Mouse (Mus musculus): Measurements from ENCODE around the gene Cpn1. TPM values are rescaled to one million over a fixed set of nuclear protein-coding genes. Genes with fewer than 3 reads are reported as not detected.

Gene Cpn1
- polyA plus RNA-seq, 1 experiment from 2014 or later = 0.21 TPM

DNA sequence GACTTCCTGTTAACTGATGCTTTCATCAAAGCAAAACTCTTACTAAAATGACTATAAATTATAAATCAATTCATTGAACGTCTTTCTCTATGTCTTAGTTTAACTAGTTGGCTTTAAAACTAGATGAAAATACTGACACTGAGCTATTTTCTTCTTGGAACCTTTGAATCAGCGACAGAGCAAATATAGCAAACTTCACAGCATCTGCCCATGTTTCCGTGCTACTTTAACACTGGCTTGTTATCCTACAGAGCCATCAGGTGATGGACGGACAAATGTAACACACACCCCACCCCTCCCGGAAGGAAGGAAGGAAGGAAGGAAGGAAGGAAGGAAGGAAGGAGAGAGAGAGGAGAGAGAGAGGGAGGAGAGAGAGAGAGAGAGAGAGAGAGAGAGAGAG, 58.4 kb downstream of the Cpn1 start:
- 0 out of 2 replicates have a peak, but pooled peaks cover 2% of the 10 kb centered on the region for H3K9me3 ChIP-seq
- no peak overlapping the region for H3K4me2 ChIP-seq
- H3K4me1 ChIP-seq (replicated peaks) = peaks cover 15% of the 10 kb centered on the region
- no peaks in the 10 kb centered on the region for H3K27me3 ChIP-seq
- H3K27ac ChIP-seq (replicated peaks) = no peak overlapping the region
- no peaks in the 10 kb centered on the region for H3K36me3 ChIP-seq
- 79% methylated on average over 5 of the region's 5 CpGs for WGBS
- no peak overlapping the region for H3K9ac ChIP-seq
- H3K4me3 ChIP-seq = no peak overlapping the region
- no peak for ATAC-seq (ENCODE audit: low read depth)

DNA sequence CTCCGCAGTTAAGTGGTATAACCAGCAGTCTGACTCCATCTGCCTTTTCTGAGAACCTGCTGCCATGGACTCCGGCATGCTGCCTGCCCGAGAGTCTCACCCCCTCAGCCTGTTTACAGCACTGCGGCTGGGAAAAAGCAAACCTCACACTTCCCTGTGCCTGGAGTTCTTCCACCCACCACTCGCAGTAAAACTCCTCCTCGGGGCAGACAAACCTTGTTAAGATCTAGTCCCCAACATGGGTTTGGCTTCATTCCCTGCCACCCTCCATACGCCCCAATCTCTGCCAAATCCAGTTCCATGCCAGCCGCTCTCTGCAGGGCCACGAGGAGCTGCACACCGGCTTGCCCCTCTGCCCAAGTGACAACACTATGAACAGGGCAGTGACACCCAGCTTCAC, 59.3 kb downstream of the Cpn1 start:
- ATAC-seq (ENCODE audit: low read depth) = no peak
- Histone ChIP-seq H3K9ac (0 out of 2 replicates have a peak overlapping the region, but pooled peaks have one; percentile 8), H3K4me2 (no peak overlapping the region), H3K36me3 (no peaks in the 10 kb centered on the region), H3K4me1 (replicated peaks) (peaks cover 15% of the 10 kb centered on the region), H3K9me3 (0 out of 2 replicates have a peak, but pooled peaks cover 3% of the 10 kb centered on the region), H3K4me3 (no peak overlapping the region), H3K27me3 (no peaks in the 10 kb centered on the region), H3K27ac (replicated peaks) (no peak overlapping the region)
- WGBS = 72% methylated on average over 10 of the region's 10 CpGs

DNA sequence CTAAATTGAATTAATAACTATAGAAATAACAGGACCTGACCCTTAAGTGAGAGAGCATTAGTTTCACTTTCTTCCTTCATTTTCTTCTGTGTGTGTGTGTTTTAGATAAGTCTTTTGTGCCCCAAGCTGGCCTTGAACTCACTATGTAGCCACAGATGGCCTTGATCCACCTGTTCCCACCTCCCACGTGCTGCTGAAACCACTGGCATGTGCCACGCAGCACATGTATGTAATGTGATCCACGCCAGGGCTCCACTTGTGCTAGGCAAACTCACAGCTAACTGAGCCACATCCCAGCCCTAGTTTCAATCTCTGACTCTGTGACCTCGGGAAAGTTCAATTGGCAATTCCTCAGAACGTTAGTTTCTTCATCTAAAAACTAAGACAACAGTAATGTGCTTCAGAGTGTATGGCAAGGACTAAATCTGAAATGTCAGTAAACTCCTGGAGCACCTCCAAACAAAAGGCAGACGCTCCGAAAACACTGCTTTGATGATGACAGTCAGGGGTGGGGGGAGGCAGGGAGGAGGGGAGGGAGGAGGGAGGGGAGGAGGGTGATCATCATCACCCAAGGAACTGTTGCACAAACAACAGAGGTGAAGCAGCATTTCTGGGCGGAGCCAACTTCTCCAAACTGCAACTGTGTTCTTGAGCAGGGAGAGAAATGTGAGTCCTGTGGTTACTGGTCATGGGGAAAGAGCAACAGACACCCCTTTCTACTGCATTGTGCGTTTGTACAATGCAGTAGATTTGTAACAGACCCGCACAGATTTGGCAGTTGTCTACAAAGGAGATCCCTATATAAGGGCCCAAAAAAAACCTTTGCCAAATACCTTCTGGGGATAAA, 60.0 kb downstream of the Cpn1 start:
- Histone ChIP-seq H3K9me3 (0 out of 2 replicates have a peak, but pooled peaks cover 3% of the 10 kb centered on the region), H3K4me1 (replicated peaks) (peaks cover 15% of the 10 kb centered on the region), H3K36me3 (no peaks in the 10 kb centered on the region), H3K9ac (0 out of 2 replicates have a peak overlapping the region, but pooled peaks have one; percentile 8), H3K27me3 (no peaks in the 10 kb centered on the region), H3K27ac (replicated peaks) (no peak overlapping the region), H3K4me3 (no peak overlapping the region), H3K4me2 (no peak overlapping the region)
- 77% methylated on average over 10 of the region's 10 CpGs for WGBS
- no peak for ATAC-seq (ENCODE audit: low read depth)

DNA sequence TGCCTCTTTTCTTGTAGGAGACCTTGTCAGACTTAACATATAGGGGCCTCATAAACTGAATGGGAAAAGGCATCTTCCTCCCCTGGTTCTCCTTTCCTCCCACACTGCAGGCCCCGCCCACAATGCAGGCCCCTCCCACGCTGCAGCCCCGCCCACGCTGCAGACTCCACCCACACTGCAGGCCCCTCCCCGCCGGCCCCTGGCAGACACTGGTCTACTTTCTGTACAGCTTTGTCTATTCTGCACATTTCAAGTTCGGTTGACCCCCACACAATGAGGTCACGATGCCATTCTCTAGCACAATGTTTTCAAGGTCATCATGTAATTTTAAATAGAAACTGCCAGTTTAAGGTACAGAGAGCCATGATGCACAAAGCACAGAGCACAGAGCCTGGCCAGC, 62.0 kb downstream of the Cpn1 start:
- Histone ChIP-seq H3K9me3 (0 out of 2 replicates have a peak, but pooled peaks cover 3% of the 10 kb centered on the region), H3K27ac (replicated peaks) (no peak overlapping the region), H3K27me3 (no peaks in the 10 kb centered on the region), H3K4me3 (no peak overlapping the region), H3K4me1 (replicated peaks) (peaks cover 14% of the 10 kb centered on the region; the same call in 1 of the 2 replicates), H3K36me3 (no peaks in the 10 kb centered on the region), H3K9ac (no peak overlapping the region), H3K4me2 (no peak overlapping the region)
- ATAC-seq (ENCODE audit: low read depth) = no peak
- WGBS = 76% methylated on average over 8 of the region's 8 CpGs

DNA sequence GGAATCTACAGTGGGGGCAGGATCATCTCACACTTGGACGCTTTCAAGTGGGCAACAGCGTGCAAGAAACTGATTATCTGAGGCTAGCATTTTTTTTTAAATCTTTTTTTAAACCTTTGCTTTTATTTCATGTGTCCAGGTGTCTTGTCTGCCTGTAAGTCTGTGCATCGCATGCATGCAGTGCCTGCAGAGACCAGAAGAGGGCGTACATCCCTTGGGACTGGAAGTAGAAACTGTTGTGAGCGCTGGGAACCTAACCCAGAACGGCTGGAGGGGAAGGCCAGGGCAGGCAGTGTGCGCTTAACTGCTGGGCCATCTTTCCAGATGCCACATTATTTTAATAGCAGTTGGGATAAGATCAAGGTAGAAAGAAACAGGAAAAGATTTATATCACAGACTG, 63.4 kb downstream of the Cpn1 start:
- peaks cover 14% of the 10 kb centered on the region; the same call in 1 of the 2 replicates for H3K4me1 ChIP-seq (replicated peaks)
- 0 out of 2 replicates have a peak, but pooled peaks cover 3% of the 10 kb centered on the region for H3K9me3 ChIP-seq
- no peak for ATAC-seq (ENCODE audit: low read depth)
- H3K9ac ChIP-seq = no peak overlapping the region
- 94% methylated on average over 7 of the region's 7 CpGs for WGBS
- H3K27me3 ChIP-seq = no peaks in the 10 kb centered on the region
- H3K4me3 ChIP-seq = no peak overlapping the region
- H3K27ac ChIP-seq (replicated peaks) = no peak overlapping the region
- no peak overlapping the region for H3K4me2 ChIP-seq
- H3K36me3 ChIP-seq = no peaks in the 10 kb centered on the region

DNA sequence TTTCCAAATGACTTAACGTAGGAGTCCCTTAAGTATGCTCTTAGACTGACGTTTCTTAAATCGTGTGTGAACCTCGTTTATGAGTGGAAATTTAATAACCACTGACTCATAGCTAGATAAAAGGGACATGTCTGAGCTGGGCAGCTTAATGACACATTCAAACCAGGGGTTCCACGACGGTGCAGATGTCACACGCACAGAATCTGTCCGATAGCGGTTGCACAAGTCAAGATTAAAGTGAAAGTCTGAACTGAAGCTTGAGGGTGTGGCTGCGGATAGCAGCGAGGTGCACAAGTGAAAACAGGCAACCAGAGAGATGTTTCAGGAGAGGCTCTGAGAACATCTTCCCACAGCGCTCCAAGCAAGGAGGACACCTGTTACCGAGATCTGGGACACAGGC, 64.9 kb downstream of the Cpn1 start:
- H3K27me3 ChIP-seq = no peaks in the 10 kb centered on the region
- H3K4me3 ChIP-seq = no peak overlapping the region
- 0 out of 2 replicates have a peak, but pooled peaks cover 3% of the 10 kb centered on the region for H3K9me3 ChIP-seq
- no peak for ATAC-seq (ENCODE audit: low read depth)
- no peak overlapping the region for H3K27ac ChIP-seq (replicated peaks)
- no peak overlapping the region for H3K9ac ChIP-seq
- H3K4me1 ChIP-seq (replicated peaks) = peaks cover 9% of the 10 kb centered on the region; the same call in 1 of the 2 replicates
- H3K4me2 ChIP-seq = no peak overlapping the region
- no peaks in the 10 kb centered on the region for H3K36me3 ChIP-seq
- WGBS = 71% methylated on average over 13 of the region's 13 CpGs

DNA sequence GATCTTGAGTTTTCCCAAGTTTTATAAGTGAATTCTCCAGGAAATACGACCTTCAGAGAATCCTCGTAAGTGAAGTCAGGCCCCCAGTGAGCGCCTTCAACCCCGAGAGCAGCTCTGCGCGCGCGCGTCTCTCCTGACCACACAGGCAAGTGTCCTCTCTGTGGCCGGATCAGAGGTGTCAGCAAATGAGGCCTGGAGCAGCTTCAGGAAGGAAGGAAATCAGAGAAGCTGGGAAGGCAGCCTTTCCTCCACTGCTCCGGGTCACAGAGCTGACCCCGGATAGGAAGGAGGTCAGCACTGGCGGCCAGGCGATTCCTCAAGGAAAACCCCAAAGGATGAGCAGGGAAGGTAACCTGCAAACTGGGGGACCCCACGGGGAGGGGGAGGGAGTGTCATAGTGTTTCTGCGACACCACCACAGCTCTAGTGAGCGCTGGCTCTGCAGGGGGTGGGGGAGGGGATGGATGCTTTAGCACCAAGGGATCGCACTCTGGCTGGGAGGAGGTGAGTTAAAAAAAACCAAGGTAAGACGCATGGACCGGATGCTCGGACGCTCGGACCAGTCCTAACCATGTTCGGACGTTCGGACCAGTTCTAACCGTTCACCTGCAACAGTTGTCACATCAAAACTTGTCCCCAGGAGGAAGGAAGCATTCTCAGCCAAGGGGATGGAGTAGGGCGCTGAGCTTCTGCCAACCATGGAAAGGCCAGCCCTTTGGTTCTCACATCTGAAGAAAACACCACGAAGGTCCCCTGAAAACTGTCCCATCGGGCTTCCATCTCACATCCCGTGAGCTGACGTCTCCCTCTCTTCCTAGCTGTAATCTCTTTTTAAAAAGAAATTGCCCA, 65.7 kb downstream of the Cpn1 start:
- no peaks in the 10 kb centered on the region for H3K36me3 ChIP-seq
- no peak overlapping the region for H3K27ac ChIP-seq (replicated peaks)
- peaks cover 9% of the 10 kb centered on the region; the same call in 1 of the 2 replicates for H3K4me1 ChIP-seq (replicated peaks)
- H3K9me3 ChIP-seq = 0 out of 2 replicates have a peak, but pooled peaks cover 3% of the 10 kb centered on the region
- H3K9ac ChIP-seq = no peak overlapping the region
- peak overlapping the region; percentile 25 for H3K4me2 ChIP-seq
- no peak for ATAC-seq (ENCODE audit: low read depth)
- WGBS = 21% methylated on average over 32 of the region's 32 CpGs
- no peaks in the 10 kb centered on the region for H3K27me3 ChIP-seq
- no peak overlapping the region for H3K4me3 ChIP-seq

DNA sequence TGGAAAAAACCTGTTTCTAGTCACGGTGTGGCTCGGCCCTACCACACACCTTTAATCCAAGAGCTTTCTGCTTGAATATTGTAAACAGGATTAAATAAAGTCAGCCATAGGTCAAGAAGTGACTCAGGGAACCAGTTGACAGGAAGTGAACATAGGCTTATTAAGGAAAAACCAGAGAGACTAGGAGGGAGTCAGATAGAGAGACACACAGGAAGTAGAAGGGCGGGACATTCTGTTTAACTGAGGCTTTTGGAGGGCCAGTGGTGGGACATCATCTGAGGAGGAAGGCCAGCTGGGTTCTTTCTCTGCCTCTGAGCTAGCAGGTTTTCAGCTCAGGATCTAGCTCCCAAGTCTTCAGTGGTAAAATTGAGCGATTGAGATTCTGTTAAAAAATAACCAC, 66.5 kb downstream of the Cpn1 start:
- Histone ChIP-seq H3K4me1 (replicated peaks) (peaks cover 9% of the 10 kb centered on the region; the same call in 1 of the 2 replicates), H3K36me3 (no peaks in the 10 kb centered on the region), H3K9me3 (0 out of 2 replicates have a peak, but pooled peaks cover 3% of the 10 kb centered on the region), H3K4me3 (no peak overlapping the region), H3K27me3 (no peaks in the 10 kb centered on the region), H3K9ac (no peak overlapping the region), H3K27ac (replicated peaks) (no peak overlapping the region), H3K4me2 (no peak overlapping the region)
- WGBS = 89% methylated on average over 4 of the region's 4 CpGs
- ATAC-seq (ENCODE audit: low read depth) = no peak

DNA sequence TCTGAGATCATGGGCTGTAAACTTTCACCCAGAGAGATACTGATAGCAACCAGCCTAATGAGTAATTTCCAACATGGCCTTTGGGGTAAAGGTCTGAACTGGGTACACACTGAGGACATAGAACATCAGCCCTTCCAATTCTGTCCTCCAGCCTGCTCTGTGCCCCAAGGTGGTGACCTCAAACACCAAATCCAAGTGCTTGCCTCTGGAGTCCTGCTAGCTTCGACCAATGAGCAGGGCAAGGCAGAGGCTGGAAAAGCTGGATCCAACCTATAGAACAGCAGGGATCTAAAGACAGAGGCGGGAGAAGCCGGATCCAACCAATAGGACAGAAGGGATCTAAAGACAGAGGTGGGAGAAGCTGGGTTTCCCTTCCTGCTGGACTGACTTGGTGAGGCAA, 67.5 kb downstream of the Cpn1 start:
- Histone ChIP-seq H3K4me2 (no peak overlapping the region), H3K9me3 (0 out of 2 replicates have a peak, but pooled peaks cover 3% of the 10 kb centered on the region), H3K27me3 (no peaks in the 10 kb centered on the region), H3K27ac (replicated peaks) (no peak overlapping the region), H3K4me3 (no peak overlapping the region), H3K4me1 (replicated peaks) (peaks cover 9% of the 10 kb centered on the region; the same call in 1 of the 2 replicates), H3K36me3 (no peaks in the 10 kb centered on the region), H3K9ac (no peak overlapping the region)
- no peak for ATAC-seq (ENCODE audit: low read depth)
- WGBS = 82% methylated on average over 3 of the region's 3 CpGs

DNA sequence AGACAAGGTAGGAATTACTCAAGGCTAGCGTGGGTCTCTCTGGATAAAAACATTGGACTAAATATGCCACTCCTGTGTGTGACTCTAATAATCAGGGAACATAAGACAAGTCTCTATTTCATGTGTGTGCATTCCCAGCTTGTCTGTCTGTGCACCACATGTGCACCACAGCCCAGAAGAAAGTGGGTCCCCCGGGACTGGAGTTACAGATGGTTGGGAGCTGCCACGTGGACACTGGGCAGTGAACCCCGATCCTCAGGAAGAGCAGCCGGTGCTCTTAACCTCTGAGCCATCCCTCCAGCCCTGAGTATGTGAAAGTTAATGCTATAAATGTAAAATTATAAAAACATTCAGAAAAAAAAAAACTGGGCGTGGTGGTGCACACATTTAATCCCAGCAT, 68.6 kb downstream of the Cpn1 start:
- WGBS = 76% methylated on average over 6 of the region's 6 CpGs
- Histone ChIP-seq H3K4me1 (replicated peaks) (peaks cover 9% of the 10 kb centered on the region; the same call in 1 of the 2 replicates), H3K27ac (replicated peaks) (no peak overlapping the region), H3K9ac (no peak overlapping the region), H3K36me3 (no peaks in the 10 kb centered on the region), H3K27me3 (no peaks in the 10 kb centered on the region), H3K4me2 (no peak overlapping the region), H3K9me3 (no peaks in the 10 kb centered on the region), H3K4me3 (no peak overlapping the region)
- no peak for ATAC-seq (ENCODE audit: low read depth)

DNA sequence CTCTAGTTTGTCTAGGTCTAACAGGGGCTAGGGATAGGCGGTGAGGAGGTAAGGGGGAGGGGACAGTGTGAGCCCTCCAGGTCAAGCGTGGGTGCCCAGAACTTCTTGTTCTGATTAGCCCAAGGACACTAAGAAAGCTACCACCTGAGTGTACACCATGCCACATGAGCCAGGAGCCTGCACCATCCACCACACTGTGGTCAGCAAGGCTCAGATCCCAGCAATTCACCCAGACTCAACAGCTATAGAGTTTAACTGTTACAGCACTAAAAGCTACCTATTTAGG, 69.0 kb downstream of the Cpn1 start:
- Histone ChIP-seq H3K4me1 (replicated peaks) (peaks cover 9% of the 10 kb centered on the region; the same call in 1 of the 2 replicates), H3K36me3 (no peaks in the 10 kb centered on the region), H3K27me3 (no peaks in the 10 kb centered on the region), H3K9me3 (no peaks in the 10 kb centered on the region), H3K4me3 (no peak overlapping the region), H3K4me2 (no peak overlapping the region), H3K9ac (no peak overlapping the region), H3K27ac (replicated peaks) (no peak overlapping the region)
- WGBS = 83% methylated on average over 2 of the region's 2 CpGs
- ATAC-seq (ENCODE audit: low read depth) = no peak

Measured in neural tube, embryonic 13.5 days (tissue).